Mouse (Mus musculus): ENCODE results near the gene Degs2.
"Not testable (repeated sequence)": the region's sequence is repeated elsewhere in the genome, so short reads cannot be mapped to it uniquely, and the experiment has no call there.

Degs2 gene

DNA sequence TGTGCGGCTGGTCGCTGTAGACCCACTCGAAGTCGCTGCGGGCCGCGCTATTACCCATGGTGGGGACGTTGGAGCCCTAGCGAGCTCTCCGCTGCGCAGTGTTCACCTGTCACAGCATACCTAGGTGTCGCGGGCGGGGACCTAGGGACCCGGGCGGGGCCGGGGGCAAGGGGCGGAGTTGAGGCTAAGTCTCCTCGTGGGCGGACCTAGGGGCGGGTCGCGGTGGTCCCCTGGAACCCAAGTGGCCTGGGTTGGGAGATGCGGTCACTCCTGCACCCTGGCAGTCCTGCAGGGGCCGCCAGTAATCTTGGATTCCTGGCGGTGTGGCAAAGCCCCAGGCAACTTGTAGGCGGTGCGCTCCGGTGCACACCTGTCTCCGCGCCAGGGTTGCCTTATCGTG, at the start of gene Degs2:
Degs2 (minus strand) TSS at position 131 of the 400 bp plus-strand sequence.
- no peak for DNase-seq (ENCODE audit: low spot score in 2 of 2)

DNA sequence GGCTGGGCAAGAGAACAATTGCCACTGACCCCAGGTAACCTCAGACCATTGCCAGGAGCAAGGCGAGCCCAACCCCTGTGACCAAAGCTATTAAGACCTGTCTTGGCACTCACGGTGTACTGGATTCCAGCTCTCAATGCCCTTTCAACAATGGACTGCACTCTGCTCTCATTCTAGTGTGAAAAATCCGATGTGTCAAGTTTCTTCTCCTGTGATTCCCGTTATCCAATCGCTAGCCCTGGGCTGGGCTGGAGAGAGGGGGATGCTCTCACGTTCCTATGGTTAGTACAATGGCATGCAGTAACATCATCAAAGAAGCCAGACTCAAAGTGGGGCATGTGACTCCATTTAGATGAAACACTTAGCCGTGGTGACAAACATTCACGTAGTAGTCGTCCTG, 49.7 kb upstream of the Degs2 start:
- DNase-seq (ENCODE audit: low spot score in 2 of 2): no peak

DNA sequence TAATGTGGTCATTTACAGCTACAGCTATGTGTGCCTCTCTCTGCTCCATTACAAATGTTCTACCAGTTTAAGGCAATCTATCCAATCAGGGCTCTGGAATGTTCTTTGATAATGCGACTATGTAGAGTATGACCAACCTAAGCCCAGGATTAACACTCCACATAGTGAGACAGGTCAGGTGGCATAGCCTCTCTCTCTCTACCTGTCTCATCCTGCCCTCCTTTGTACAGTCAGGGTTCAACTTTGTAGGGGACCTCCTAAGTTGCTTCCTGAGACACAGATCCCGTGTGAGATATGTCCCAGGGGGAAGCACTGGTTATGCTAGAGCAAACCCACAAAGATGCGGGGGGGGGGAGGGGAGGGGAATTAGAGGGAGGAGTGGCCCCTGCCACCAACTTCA, 48.1 kb upstream of the Degs2 start:
- DNase-seq (ENCODE audit: low spot score in 2 of 2): no peak

DNA sequence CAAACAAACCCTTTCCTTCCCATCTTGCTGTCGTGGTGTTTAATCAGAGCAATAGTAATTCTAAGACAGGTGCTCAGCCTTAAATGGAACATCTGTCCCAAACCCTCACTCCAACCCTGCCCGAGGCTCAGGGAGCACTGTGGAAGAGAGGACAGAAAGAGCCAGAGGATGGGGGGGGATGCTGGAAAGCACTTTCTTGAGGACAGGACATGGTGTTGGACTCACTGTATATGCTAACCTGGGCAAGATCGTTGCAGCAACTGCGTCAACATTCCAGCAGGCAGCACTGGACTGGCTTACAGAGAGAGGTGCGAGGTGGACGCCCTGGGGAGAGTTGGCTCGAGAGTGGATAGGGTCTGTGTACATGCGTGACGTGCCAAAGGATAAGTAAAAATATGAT, 47.3 kb upstream of the Degs2 start:
- DNase-seq (ENCODE audit: low spot score in 2 of 2): no peak

DNA sequence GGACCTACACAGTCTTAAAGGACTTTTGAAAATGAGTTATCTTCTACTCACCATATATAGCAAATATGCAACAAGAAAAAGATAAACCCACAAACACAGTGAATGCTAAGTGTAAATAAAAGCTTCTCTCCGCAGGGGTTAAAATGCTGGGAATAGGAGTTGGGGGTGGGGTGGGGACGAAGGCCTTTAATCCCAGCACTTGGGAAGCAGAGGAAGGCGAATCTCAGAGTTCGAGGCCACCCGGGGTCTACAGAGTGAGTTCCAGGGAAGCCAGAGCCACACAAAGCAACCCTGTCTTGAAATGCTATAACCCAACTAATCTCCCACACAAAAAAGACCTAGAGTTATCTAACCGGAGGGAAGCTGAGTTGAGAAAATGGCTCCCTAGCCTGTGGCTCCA, 46.9 kb upstream of the Degs2 start:
- no peak for DNase-seq (ENCODE audit: low spot score in 2 of 2)

GRCm38 (mm10) chr12:108745990-108746389, 43.9 kb upstream of the Degs2 start:
- no peak for DNase-seq (ENCODE audit: low spot score in 2 of 2)

DNA sequence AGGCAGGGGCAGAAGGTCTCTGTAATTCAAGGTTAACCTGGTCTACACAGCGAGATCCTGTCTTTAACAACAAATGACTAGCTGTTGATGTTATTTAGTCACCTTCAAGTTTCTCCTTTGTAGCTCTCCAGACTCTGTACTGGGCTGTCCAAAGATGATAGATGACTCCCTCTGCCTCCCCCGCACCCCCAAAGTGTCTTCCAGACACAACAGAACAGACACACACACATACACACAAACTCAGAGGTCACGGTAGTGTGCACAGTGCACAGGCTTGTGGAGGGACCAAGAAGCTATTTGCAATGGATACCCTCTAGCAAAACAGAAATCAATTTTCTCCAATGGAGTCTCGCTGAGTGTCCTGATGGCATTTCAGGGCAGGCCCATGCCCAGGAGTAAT, 40.1 kb upstream of the Degs2 start:
- no peak for DNase-seq (ENCODE audit: low spot score in 2 of 2)

DNA sequence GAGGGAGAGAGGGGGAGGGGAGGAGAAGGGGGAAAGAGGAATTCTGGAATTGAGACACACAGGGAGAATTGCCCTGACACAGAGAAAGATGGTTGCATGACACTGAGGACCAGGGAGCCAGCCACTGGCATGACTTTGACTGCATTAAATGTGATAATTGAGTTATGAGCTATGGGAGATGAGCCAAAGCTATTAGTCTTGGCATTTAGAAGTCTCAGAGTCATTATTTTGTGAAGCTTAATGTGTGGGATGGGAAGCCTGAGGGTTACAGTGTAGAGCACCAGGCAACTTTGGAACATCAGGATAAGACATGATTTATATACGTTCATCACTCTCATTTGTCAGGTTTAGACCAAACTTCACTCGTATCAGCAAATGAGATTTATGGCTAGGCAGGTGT, 39.4 kb upstream of the Degs2 start:
- no peak for DNase-seq (ENCODE audit: low spot score in 2 of 2)

GRCm38 (mm10) chr12:108738745-108739144, 36.6 kb upstream of the Degs2 start:
- no peak for DNase-seq (ENCODE audit: low spot score in 2 of 2)

DNA sequence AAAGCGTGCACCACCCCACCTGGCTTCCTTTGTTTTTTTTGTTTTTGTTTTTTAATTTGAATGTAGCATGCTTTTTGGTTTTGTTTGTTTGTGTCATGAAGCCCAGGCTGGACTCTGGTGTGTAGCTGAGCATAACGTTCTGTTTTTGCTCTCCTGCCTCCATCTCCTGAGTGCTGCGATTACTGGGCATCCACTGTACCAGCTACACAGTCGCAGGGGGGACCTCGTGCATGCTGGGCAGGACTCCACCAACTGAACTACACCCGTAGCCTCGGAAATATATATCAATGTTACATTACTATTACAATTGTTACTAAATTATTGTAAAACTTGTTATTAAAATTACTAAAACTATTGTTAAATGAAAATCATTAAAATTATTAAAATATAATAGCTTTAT, 35.7 kb upstream of the Degs2 start:
- no peak for DNase-seq (ENCODE audit: low spot score in 2 of 2)

- no peak for DNase-seq (ENCODE audit: low spot score in 2 of 2)
Measured at GRCm38 (mm10) chr12:108734386-108734785, 32.3 kb upstream of the Degs2 start.

GRCm38 (mm10) chr12:108723841-108724240, 21.7 kb upstream of the Degs2 start:
- DNase-seq (ENCODE audit: low spot score in 2 of 2): no peak

- no peak for DNase-seq (ENCODE audit: low spot score in 2 of 2)
Measured at GRCm38 (mm10) chr12:108722464-108722863, 20.3 kb upstream of the Degs2 start.

GRCm38 (mm10) chr12:108718485-108718884, 16.4 kb upstream of the Degs2 start:
- DNase-seq (ENCODE audit: low spot score in 2 of 2): no peak

DNA sequence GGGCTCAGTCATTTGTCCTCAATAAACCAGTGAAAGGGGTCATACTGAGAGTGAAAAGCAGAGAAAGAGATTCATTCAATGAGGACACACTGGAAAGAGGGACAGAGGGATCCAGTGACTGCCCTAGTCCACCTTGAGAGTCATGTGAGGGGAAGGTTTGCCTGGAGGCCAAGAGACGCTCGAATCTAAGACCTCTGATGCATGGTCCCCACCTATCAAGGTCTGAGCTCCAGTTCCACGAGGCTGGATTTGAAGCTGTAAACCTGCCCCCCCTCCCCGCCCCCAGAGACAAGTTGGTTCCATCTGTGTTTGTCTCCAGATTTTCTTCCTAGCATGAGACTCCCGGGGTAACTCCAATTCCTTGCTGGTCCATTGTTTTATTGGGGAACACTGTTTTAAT, 13.7 kb upstream of the Degs2 start:
- no peak for DNase-seq (ENCODE audit: low spot score in 2 of 2)

DNA sequence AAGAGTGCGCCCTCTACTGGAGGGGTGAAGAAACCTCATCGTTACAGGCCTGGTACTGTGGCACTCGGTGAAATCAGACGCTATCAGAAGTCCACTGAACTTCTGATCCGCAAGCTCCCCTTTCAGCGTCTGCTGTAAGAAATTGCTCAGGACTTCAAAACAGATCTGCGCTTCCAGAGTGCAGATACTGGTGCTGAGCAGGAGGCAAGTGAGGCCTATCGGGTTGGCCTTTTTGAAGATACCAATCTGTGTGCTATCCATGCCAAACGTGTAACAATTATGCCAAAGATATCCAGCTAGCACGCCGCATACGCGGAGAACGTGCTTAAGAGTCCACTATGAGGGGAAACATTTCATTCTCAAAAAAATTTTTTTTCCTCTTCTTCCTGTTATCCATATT, 11.9 kb upstream of the Degs2 start:
- DNase-seq (ENCODE audit: low spot score in 2 of 2): not testable (repeated sequence)

DNA sequence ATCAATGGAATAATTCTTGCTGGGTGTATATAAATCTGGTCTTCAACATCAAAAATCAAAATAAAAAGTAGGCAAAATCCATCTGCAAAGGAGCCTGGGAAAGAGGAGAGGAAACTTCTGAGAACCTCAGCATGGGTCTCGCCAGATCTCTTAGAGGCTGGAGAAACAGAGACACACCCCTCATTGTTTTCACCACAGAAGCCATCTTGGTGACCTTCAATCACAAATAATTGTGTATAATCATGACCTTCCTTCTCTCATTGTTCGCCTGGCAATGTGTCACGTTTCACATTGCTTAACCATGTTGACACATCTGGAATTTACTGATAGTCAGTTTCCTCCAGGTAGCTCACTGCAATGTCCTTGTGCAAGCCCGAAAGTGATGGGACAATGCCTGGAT, 10.4 kb upstream of the Degs2 start:
- DNase-seq (ENCODE audit: low spot score in 2 of 2): no peak

- no peak for DNase-seq (ENCODE audit: low spot score in 2 of 2)
Measured at GRCm38 (mm10) chr12:108710861-108711615, 8.9 kb upstream of the Degs2 start.

GRCm38 (mm10) chr12:108709964-108710765, 8.1 kb upstream of the Degs2 start:
- DNase-seq (ENCODE audit: low spot score in 2 of 2): no peak

GRCm38 (mm10) chr12:108709386-108709785, 7.3 kb upstream of the Degs2 start:
- no peak for DNase-seq (ENCODE audit: low spot score in 2 of 2)

- no peak for DNase-seq (ENCODE audit: low spot score in 2 of 2)
Measured at GRCm38 (mm10) chr12:108706129-108706528, 4.0 kb upstream of the Degs2 start.

DNA sequence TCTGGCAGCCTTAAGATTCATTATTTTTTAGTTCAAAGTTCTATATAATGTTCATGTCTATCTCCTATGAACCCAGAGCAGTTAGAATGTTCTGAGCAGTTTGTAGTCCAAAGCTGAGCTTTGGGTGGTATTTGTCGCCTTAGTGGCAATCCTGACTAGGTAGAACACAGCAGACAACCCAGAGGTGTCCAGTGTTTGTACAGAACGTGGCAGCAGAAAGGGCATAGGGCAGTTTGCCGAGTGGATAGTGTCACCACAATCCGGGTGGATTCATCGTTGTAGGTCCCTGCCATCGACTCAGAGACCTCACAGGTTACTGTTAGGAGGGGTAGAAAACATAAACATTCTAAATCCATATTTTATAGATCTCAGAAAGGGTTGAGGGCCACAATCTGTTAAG, 3.4 kb upstream of the Degs2 start:
- DNase-seq (ENCODE audit: low spot score in 2 of 2): no peak

DNA sequence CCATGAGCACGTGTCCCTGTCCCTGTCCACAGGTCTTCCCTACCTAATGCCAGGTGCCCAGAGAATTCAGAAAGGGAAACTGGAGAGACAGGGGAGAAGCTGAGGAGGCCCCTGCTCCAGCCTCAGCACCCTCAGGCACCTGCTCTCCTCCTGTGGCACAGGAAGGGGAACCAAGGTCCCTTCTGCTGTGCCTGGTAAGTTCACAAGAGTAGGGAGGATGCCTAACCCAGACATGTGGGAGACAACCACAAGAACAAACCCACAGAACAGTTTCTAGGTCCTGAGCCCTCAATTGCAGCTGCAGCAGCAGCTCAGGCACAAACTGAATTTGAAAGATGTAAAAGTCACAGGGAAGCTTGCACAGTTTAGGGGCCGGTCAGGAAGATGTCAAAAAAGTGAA, 894 bp downstream of the Degs2 start:
- DNase-seq (ENCODE audit: low spot score in 2 of 2): no peak
